Mouse (Mus musculus) mouse embryonic stem cell (cell line): ENCODE measurements around the gene Fam19a5.

ENCODE experiments used
- in situ Hi-C, 2 experiments: fragments of 300-500 bp; cut with MboI; formaldehyde crosslinking; loops; 1 replicate in 1 of 2; 3 replicates in 1 of 2; pipeline ENCODE4 v1.14.3; 2019 to 2020; ENCODE audit warnings: low sequenced_read_pairs in 2 of 2, low pct_unique_long_range_greater_than_20kb in 1 of 2, mixed read lengths in 1 of 2; ENCODE audit not compliant: unreplicated experiment in 1 of 2

The Fam19a5 gene

DNA sequence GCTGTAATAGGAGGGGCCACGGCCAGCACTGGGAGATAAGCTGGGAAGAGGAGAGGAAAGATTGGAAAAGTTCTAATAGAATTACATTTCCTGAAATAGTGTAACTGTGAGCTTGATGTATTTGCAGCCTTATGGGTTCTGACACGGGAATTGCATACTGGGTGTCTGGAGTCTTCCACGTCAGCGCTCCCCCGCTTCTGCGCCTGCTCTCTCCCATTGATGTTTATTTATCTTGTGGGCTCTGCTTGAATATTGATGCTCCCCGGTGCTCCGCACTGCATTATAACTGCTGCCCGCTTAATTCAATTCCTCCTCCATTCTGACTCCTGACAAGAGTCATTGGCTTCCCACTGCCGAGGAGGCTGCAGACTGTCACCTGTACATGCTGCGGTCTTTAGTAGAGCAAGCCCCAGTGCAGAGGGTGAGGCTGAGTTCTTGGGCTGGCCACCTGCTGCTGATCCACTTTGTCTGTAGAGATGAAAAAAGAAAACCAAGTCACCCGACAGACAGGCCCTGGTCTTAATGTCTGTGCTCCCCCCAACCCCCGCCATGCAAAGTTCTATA is 153.4 kb downstream of the Fam19a5 start:
- in situ Hi-C loops: no loop called here

GRCm38 (mm10) chr15:87698562-87699320 is 154.6 kb downstream of the Fam19a5 start:
- in situ Hi-C loops: no loop called here

- in situ Hi-C loops: no loop called here
Measured at GRCm38 (mm10) chr15:87702821-87703220, 158.7 kb downstream of the Fam19a5 start.

GRCm38 (mm10) chr15:87703334-87703733 is 159.2 kb downstream of the Fam19a5 start:
- in situ Hi-C loops: no loop called here

- in situ Hi-C loops: no loop called here
Measured at GRCm38 (mm10) chr15:87711790-87712189, 167.7 kb downstream of the Fam19a5 start.

- in situ Hi-C loops: no loop called here
Measured at GRCm38 (mm10) chr15:87712221-87712620, 168.1 kb downstream of the Fam19a5 start.

DNA sequence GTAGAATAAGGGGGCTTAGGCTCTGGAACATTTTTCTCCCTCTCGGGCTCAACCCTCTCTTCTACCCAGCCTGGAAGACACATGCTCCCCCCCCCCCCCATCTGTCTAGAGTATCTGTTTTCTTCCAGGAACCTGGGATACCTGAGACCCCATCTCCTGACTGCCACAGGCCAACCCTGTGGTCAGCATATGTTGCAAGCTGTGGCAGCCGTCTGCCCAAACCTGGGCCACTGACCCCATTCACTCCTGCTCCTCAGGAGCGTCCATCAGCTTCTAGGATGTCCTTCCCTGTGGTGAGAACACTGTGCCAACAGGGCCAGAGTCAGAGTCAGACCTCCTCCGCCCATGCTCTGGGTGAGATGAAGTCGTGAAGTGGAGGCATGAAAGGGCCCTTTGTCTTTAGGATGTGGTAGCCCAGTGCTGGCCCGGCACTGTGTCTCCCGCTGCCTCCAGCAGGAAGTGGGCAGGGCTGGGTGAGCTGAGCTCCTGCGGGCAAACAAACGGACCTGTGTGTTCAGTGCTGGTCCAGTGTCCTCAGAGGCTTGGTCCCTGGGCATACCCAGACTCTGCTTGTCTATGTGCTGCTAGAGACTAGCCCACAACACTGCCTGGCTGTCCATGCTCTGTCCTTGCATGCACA is 171.1 kb downstream of the Fam19a5 start:
- in situ Hi-C loops: no loop called here

GRCm38 (mm10) chr15:87717056-87717455 is 173.0 kb downstream of the Fam19a5 start:
- in situ Hi-C loops: no loop called here

DNA sequence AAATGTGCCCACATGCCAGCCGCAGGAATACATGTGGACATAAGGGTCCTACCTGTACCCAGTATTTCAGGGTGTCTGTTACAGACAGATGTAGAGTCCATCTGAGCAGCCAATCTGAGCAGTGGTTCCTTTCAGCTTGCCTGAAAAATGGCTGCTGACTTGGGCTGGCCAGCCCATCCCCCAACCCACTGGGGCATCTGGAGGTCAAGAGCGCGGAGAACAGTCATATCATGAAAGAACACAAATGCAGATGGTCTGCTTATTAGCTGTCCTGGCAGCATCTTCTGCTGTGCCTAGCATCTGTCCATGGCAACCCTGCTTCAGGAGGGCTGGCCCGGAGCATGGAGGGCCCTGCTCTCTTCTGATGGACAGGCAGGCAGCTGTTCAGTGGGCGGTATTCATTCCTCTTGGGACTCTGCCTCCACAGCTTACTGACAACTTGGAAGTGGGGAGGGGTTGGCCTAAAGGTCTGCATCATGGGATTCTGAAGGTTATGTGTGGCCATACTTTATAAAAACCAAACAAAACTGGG is 179.4 kb downstream of the Fam19a5 start:
- in situ Hi-C loops: no loop called here

- in situ Hi-C loops: no loop called here
Measured at GRCm38 (mm10) chr15:87726657-87727236, 182.6 kb downstream of the Fam19a5 start.

DNA sequence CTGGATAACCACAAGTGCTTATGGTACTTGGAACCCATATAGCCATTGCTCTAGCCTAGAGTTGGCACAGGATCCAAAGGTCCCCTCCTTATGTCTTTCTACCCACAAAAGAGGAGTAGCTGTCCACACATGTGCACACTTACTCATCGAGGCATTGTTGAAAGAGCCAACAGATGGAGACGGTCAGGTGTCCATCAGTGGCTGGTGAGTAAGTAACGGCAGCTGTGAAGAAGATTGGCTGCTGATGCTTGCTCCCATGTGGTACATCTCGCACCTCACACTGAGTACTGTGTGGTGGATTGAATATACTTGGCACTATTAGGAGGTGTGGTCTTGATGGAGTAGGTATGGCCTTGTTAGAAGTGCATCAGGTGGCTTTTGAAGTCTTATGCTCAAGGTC is 192.2 kb downstream of the Fam19a5 start:
- in situ Hi-C loops: no loop called here

GRCm38 (mm10) chr15:87755482-87755881 is 211.4 kb downstream of the Fam19a5 start:
- in situ Hi-C loops: no loop called here

DNA sequence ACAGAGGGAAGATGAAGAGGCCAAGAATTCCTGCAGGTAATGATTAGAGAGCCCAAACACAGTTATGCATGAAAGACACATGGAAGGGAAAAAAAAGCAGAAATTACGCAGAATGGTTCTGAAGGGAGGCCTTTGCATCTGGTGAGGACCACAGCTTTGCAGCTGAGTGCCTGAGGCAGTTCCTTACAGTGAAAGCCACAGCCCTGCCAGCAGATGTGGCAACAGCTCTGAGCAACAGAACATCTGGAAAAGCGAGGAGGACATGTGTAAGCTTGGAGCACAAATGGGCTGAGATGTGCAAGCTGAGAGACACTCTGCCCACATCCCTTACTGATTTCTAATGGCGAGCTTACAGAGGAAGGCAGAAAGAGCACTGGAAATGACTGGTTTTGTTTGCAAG is 221.8 kb downstream of the Fam19a5 start:
- in situ Hi-C loops: no loop called here

GRCm38 (mm10) chr15:87773955-87774354 is 229.9 kb downstream of the Fam19a5 start:
- in situ Hi-C loops: no loop called here

GRCm38 (mm10) chr15:87783331-87783730 is 239.2 kb downstream of the Fam19a5 start:
- in situ Hi-C loops: no loop called here

GRCm38 (mm10) chr15:87789671-87790070 is 245.6 kb downstream of the Fam19a5 start:
- in situ Hi-C loops: no loop called here

DNA sequence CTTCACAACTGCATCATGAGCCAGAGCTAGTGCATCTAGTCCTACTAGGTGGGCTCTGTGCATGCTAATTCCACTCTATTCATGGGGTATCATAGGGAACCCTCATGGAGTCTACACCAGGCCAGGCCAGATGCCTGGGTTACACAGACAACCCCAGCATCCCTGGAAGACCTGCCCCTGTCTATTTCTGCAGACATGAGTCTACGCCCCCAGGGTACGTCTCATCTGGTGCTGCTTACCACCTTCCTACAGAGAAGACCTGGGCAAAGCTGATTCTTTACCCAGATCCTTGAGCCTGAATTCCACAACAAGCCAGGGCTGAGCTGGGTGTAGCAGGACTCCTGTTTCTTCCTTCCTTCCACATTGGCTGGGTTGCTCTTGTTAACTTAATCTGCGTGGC is 249.6 kb downstream of the Fam19a5 start:
- in situ Hi-C loops: no loop called here

- in situ Hi-C loops: no loop called here
Measured at GRCm38 (mm10) chr15:87796571-87796970, 252.5 kb downstream of the Fam19a5 start.
